Mouse (Mus musculus): ENCODE data around the gene Pbld2.

The Pbld2 gene

GRCm38 (mm10) chr10:63062696-63063095 lies 38.6 kb downstream of the Pbld2 start:
- ATAC-seq (ENCODE audit: low TSS enrichment) = no peak

GRCm38 (mm10) chr10:63063365-63063764 lies 39.2 kb downstream of the Pbld2 start:
- ATAC-seq (ENCODE audit: low TSS enrichment) = no peak

- ATAC-seq (ENCODE audit: low TSS enrichment) = no peak
Observed at GRCm38 (mm10) chr10:63064516-63064915, 40.4 kb downstream of the Pbld2 start.

GRCm38 (mm10) chr10:63065561-63065960 lies 41.4 kb downstream of the Pbld2 start:
- no peak for ATAC-seq (ENCODE audit: low TSS enrichment)

- ATAC-seq (ENCODE audit: low TSS enrichment) = peak; percentile 100
Observed at GRCm38 (mm10) chr10:63065988-63066387, 41.9 kb downstream of the Pbld2 start.

GRCm38 (mm10) chr10:63086304-63086703 lies 62.2 kb downstream of the Pbld2 start:
- ATAC-seq (ENCODE audit: low TSS enrichment) = no peak

GRCm38 (mm10) chr10:63089103-63089757 lies 65.1 kb downstream of the Pbld2 start:
- peak; percentile 8; the same call in 1 of the 2 replicates for ATAC-seq (ENCODE audit: low TSS enrichment)

- ATAC-seq (ENCODE audit: low TSS enrichment) = peak; percentile 75
Observed at GRCm38 (mm10) chr10:63089758-63090571, 65.8 kb downstream of the Pbld2 start.

GRCm38 (mm10) chr10:63091915-63092314 lies 67.8 kb downstream of the Pbld2 start:
- ATAC-seq (ENCODE audit: low TSS enrichment) = no peak

- no peak for ATAC-seq (ENCODE audit: low TSS enrichment)
Observed at GRCm38 (mm10) chr10:63092616-63093550, 68.8 kb downstream of the Pbld2 start.

- ATAC-seq (ENCODE audit: low TSS enrichment) = no peak
Observed at GRCm38 (mm10) chr10:63096757-63097156, 72.6 kb downstream of the Pbld2 start.

GRCm38 (mm10) chr10:63098191-63098590 lies 74.1 kb downstream of the Pbld2 start:
- no peak for ATAC-seq (ENCODE audit: low TSS enrichment)

- ATAC-seq (ENCODE audit: low TSS enrichment) = peak; percentile 54
Observed at GRCm38 (mm10) chr10:63099521-63099920, 75.4 kb downstream of the Pbld2 start, which contains the start of gene Atoh7. Gene Atoh7, plus strand, starts transcription at chr10:63099651.

- peak; percentile 93 for ATAC-seq (ENCODE audit: low TSS enrichment)
Observed at GRCm38 (mm10) chr10:63099941-63100562, 75.9 kb downstream of the Pbld2 start.

- ATAC-seq (ENCODE audit: low TSS enrichment) = peak; percentile 31; the same call in 1 of the 2 replicates
Observed at GRCm38 (mm10) chr10:63100657-63101056, 76.5 kb downstream of the Pbld2 start.

All from frontal cortex, adult (tissue).